45 mouse cellular contexts compared by ENCODE assay signal in genomic region chr19:4495814-4496213, GRCm38 (mm10). TPM values are rescaled to one million over a fixed set of nuclear protein-coding genes. Genes with fewer than 3 reads are reported as not detected.
"Had no signal": no experiment of that assay in that cellular context is flagged by ENCODE, and none has a peak within 500 bp of the region (broad histone marks: within the 10 kb centered on the region; RNA-seq: fewer than 3 reads in every experiment).

No protein-coding gene starts in this region.

- H3K9me3 ChIP-seq: limb, embryonic 10.5 days; limb, embryonic 12.5 days; limb, embryonic 13.5 days; limb, embryonic 15.5 days; liver, embryonic 12.5 days; liver, embryonic 13.5 days; liver, embryonic 15.5 days; lung, embryonic 15.5 days; megakaryocyte, embryonic 14.5 days; midbrain, embryonic 10.5 days; midbrain, embryonic 12.5 days; midbrain, embryonic 13.5 days; midbrain, embryonic 15.5 days had no signal

- H3K9ac ChIP-seq: limb, embryonic 12.5 days; limb, embryonic 13.5 days; limb, embryonic 15.5 days; liver, embryonic 12.5 days; liver, embryonic 13.5 days; liver, embryonic 14.5 days; liver, embryonic 15.5 days; liver, postnatal 0 days; lung, embryonic 14.5 days; lung, embryonic 15.5 days; midbrain, embryonic 12.5 days; midbrain, embryonic 13.5 days; midbrain, embryonic 15.5 days had no signal

- H3K36me3 ChIP-seq: limb, embryonic 10.5 days; limb, embryonic 12.5 days; limb, embryonic 13.5 days; limb, embryonic 15.5 days; liver, embryonic 12.5 days; liver, embryonic 13.5 days; liver, embryonic 15.5 days; lung, embryonic 15.5 days; midbrain, embryonic 10.5 days; midbrain, embryonic 12.5 days; midbrain, embryonic 13.5 days; midbrain, embryonic 15.5 days had no signal

- H3K4me3 ChIP-seq: limb, embryonic 10.5 days; limb, embryonic 12.5 days; limb, embryonic 13.5 days; limb, embryonic 15.5 days; liver, embryonic 12.5 days; liver, embryonic 13.5 days; liver, embryonic 15.5 days; lung, embryonic 15.5 days; megakaryocyte, embryonic 14.5 days; midbrain, embryonic 10.5 days; midbrain, embryonic 12.5 days; midbrain, embryonic 13.5 days; midbrain, embryonic 15.5 days; myocyte had no signal

- H3K27me3 ChIP-seq: limb, embryonic 12.5 days; limb, embryonic 13.5 days; limb, embryonic 15.5 days; liver, embryonic 15.5 days; lung, embryonic 15.5 days; midbrain, embryonic 12.5 days; midbrain, embryonic 13.5 days; midbrain, embryonic 15.5 days had no signal

- DNase-seq: left cerebral cortex, postnatal 4 days; liver; liver, embryonic 13.5 days; lung, adult 18-20 months; lung, adult 2 months; lung, embryonic 14.5 days; lung, postnatal 10 days; lung, postnatal 14 days; lung, postnatal 36 days; lung, postnatal 4 days; midbrain, embryonic 14.5 days had no signal

- H3K4me2 ChIP-seq: limb, embryonic 12.5 days; limb, embryonic 13.5 days; limb, embryonic 15.5 days; liver, embryonic 11.5 days; liver, embryonic 12.5 days; liver, embryonic 13.5 days; liver, embryonic 15.5 days; lung, embryonic 14.5 days; lung, embryonic 15.5 days; midbrain, embryonic 11.5 days; midbrain, embryonic 12.5 days; midbrain, embryonic 13.5 days; midbrain, embryonic 15.5 days had no signal

- H3K27ac ChIP-seq: limb, embryonic 10.5 days; limb, embryonic 12.5 days; limb, embryonic 13.5 days; limb, embryonic 15.5 days; liver, embryonic 12.5 days; liver, embryonic 13.5 days; liver, embryonic 14.5 days; liver, embryonic 15.5 days; lung, embryonic 15.5 days; macrophage; midbrain, embryonic 10.5 days; midbrain, embryonic 12.5 days; midbrain, embryonic 13.5 days; midbrain, embryonic 15.5 days had no signal

- ATAC-seq: liver, embryonic 12.5 days; lung, postnatal 0 days; midbrain, embryonic 13.5 days; midbrain, embryonic 15.5 days; midbrain, embryonic 16.5 days had no signal

RNA-seq across cellular contexts. Expression of gene 2010003K11Rik, which starts 2.6 kb away (rescaled TPM):
- total RNA-seq: left cerebral cortex, adult 8-10 months; left cerebral cortex, postnatal 10 days; left cerebral cortex, postnatal 14 days; left cerebral cortex, postnatal 25 days; left cerebral cortex, postnatal 36 days; left cerebral cortex, postnatal 4 days; megakaryocyte progenitor cell, adult 5-6 weeks; megakaryocyte, adult 5-6 weeks; megakaryocyte-erythroid progenitor cell, adult 5-6 weeks; midbrain, postnatal 0 days; monocyte, adult 5-6 weeks had no signal
- polyA plus RNA-seq: limb, embryonic 10.5 days; limb, embryonic 11.5 days; limb, embryonic 12.5 days; limb, embryonic 13.5 days; limb, embryonic 14.5 days; limb, embryonic 15.5 days; liver, embryonic 12.5 days; liver, embryonic 13.5 days; lung, embryonic 14.5 days; lung, embryonic 15.5 days; lung, embryonic 16.5 days; macrophage; midbrain, embryonic 10.5 days; midbrain, embryonic 11.5 days; midbrain, embryonic 12.5 days; midbrain, embryonic 13.5 days; midbrain, embryonic 14.5 days; midbrain, embryonic 15.5 days; midbrain, embryonic 16.5 days; midbrain, postnatal 0 days; neural tube, embryonic 11.5 days had no signal

RNA-seq across cellular contexts. Expression of gene Pcx, which starts 14.5 kb away (rescaled TPM):
- total RNA-seq: monocyte, adult 5-6 weeks had no signal

RNA-seq across cellular contexts. Expression of gene Syt12, which starts 18.6 kb away (rescaled TPM):
- total RNA-seq: megakaryocyte progenitor cell, adult 5-6 weeks; megakaryocyte, adult 5-6 weeks; megakaryocyte-erythroid progenitor cell, adult 5-6 weeks; monocyte, adult 5-6 weeks had no signal
- polyA plus RNA-seq: macrophage had no signal

RNA-seq across cellular contexts. Expression of gene Rhod, which starts 56.6 kb away (rescaled TPM):
- total RNA-seq: megakaryocyte progenitor cell, adult 5-6 weeks; megakaryocyte, adult 5-6 weeks; megakaryocyte-erythroid progenitor cell, adult 5-6 weeks; monocyte, adult 5-6 weeks had no signal
